In genomic region chr12:75547174-75547573, GRCm38 (mm10) we compare ENCODE assay signal across 16 mouse cellular contexts.
"Had no signal": no experiment of that assay in that cellular context is flagged by ENCODE, and none has a peak within 500 bp of the region (broad histone marks: within the 10 kb centered on the region; RNA-seq: fewer than 3 reads in every experiment).

No protein-coding gene starts in this region.

- H3K4me3 ChIP-seq: neural tube, embryonic 13.5 days; neural tube, embryonic 15.5 days; stomach, embryonic 15.5 days had no signal

- H3K9me3 ChIP-seq: neural tube, embryonic 13.5 days; neural tube, embryonic 15.5 days; stomach, embryonic 15.5 days had no signal

- H3K4me1 ChIP-seq: neural tube, embryonic 15.5 days had no signal

- H3K36me3 ChIP-seq: neural tube, embryonic 13.5 days; neural tube, embryonic 15.5 days; stomach, embryonic 15.5 days had no signal

- H3K27me3 ChIP-seq: neural tube, embryonic 13.5 days; neural tube, embryonic 15.5 days; stomach, embryonic 15.5 days had no signal

- DNase-seq: retina, postnatal 1 day; right cerebral cortex, adult 18-20 months; right cerebral cortex, postnatal 14 days; right cerebral cortex, postnatal 25 days; right cerebral cortex, postnatal 4 days; spleen, adult 18-20 months; thymus, adult 18-20 months; thymus, adult 2 months; thymus, postnatal 14 days; thymus, postnatal 25 days; thymus, postnatal 36 days; thymus, postnatal 4 days had no signal

- H3K27ac ChIP-seq: neural tube, embryonic 13.5 days; neural tube, embryonic 15.5 days; stomach, embryonic 15.5 days; stomach, postnatal 0 days had no signal

- H3K4me2 ChIP-seq: neural tube, embryonic 13.5 days; neural tube, embryonic 15.5 days; stomach, embryonic 15.5 days had no signal

- H3K9ac ChIP-seq: neural tube, embryonic 13.5 days; neural tube, embryonic 15.5 days; stomach, embryonic 15.5 days had no signal
